20 mouse cellular contexts compared by ENCODE assay signal in the genomic region with DNA sequence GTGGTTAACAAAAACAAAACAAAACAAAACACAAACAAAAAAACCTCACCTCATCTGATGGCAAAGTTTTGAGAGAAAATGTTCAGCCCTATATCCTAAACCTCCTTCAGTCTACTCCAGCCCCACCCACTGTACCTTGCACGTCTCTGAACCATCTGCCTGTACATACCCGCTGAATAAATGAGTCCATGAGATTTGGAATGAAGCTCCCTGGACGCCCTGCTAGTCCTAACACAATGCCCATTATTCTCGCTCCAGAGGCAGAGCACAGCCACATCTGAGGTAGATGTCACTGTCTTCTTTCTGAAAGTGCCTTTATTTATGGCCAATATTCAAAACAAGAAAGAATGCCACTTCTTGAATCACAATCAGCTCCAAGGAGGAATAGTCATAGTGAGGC. TPM values are rescaled to one million over a fixed set of nuclear protein-coding genes. Genes with fewer than 3 reads are reported as not detected.
DNase-seq lines count a peak whose midpoint lies in the region; ATAC-seq and TF ChIP-seq lines count a peak whose summit lies in the region.
"Had no signal": no experiment of that assay in that cellular context is flagged by ENCODE, and none has a peak within 500 bp of the region (broad histone marks: within the 10 kb centered on the region; RNA-seq: fewer than 3 reads in every experiment).

No protein-coding gene starts in this region.

- peaks cover 78% of the 10 kb centered on the region for H3K4me1 ChIP-seq in heart, embryonic 12.5 days (replicated peaks)
- H3K4me1 ChIP-seq in hindbrain, embryonic 13.5 days (replicated peaks): peaks cover 46% of the 10 kb centered on the region
- H3K4me1 ChIP-seq in hindbrain, embryonic 11.5 days (replicated peaks; ENCODE audit: control insufficient read depth, insufficient read depth, low read length): no peaks in the 10 kb centered on the region
- H3K4me1 ChIP-seq in cortical plate, adult 2 months (ENCODE audit: control insufficient read depth, insufficient read depth, low read length): peaks cover 21% of the 10 kb centered on the region

- H3K36me3 ChIP-seq in heart, embryonic 12.5 days: peaks cover 6% of the 10 kb centered on the region
- H3K36me3 ChIP-seq in hindbrain, embryonic 13.5 days: no peaks in the 10 kb centered on the region; the same call in 1 of the 2 replicates
- no peaks in the 10 kb centered on the region for H3K36me3 ChIP-seq in hindbrain, embryonic 11.5 days (ENCODE audit: control insufficient read depth, insufficient read depth, low read length)
- H3K36me3 ChIP-seq: limb, embryonic 15.5 days; liver, embryonic 15.5 days had no signal

- TF ChIP-seq POLR2A in cortical plate, adult 2 months (IDR thresholded peaks at IDR 0.05; ENCODE audit: extremely low read depth, insufficient read depth, low read length): no peak

- H3K4me2 ChIP-seq in heart, embryonic 12.5 days: peak overlapping the region; percentile 32
- H3K4me2 ChIP-seq in hindbrain, embryonic 13.5 days: no peak overlapping the region
- no peak overlapping the region for H3K4me2 ChIP-seq in hindbrain, embryonic 11.5 days (replicated peaks; ENCODE audit: low read depth, low read length)
- H3K4me2 ChIP-seq: embryonic facial prominence, embryonic 13.5 days; limb, embryonic 15.5 days; liver, embryonic 15.5 days had no signal

- 0 out of 2 replicates have a peak overlapping the region, but pooled peaks have one; percentile 34 for H3K27ac ChIP-seq in heart, embryonic 12.5 days (ENCODE audit: poor library complexity, severe bottlenecking)
- H3K27ac ChIP-seq in hindbrain, embryonic 13.5 days: peak overlapping the region; percentile 20; the same call in 1 of the 2 replicates
- H3K27ac ChIP-seq in hindbrain, embryonic 11.5 days (ENCODE audit: low read depth, low read length): no peak overlapping the region
- peak overlapping the region; percentile 35; the same call in 1 of the 2 replicates for H3K27ac ChIP-seq in cortical plate, adult 2 months (ENCODE audit: insufficient read depth, low read length)
- H3K27ac ChIP-seq: embryonic facial prominence, embryonic 13.5 days; kidney, postnatal 0 days; limb, embryonic 15.5 days; liver, embryonic 15.5 days had no signal

- intact Hi-C loops in heart, postnatal 10 days (cut with DNase I): loop anchor here (5.0 kb wide), 1 partner anchor 98 kb away; no protein-coding TSS in a partner anchor

- 68% methylated on average over 4 of the region's 4 CpGs for whole genome bisulfite sequencing in heart, embryonic 12.5 days
- WGBS in hindbrain, embryonic 13.5 days: 20% methylated on average over 4 of the region's 4 CpGs
- 41% methylated on average over 4 of the region's 4 CpGs for WGBS in hindbrain, embryonic 11.5 days

- TF ChIP-seq CTCF in cortical plate, adult 2 months (IDR thresholded peaks at IDR 0.05; ENCODE audit: extremely low read depth, insufficient read depth, low read length): no peak

- H3K27me3 ChIP-seq in heart, embryonic 12.5 days (replicated peaks): no peaks in the 10 kb centered on the region
- no peaks in the 10 kb centered on the region for H3K27me3 ChIP-seq in hindbrain, embryonic 13.5 days
- H3K27me3 ChIP-seq in hindbrain, embryonic 11.5 days (ENCODE audit: control insufficient read depth, insufficient read depth, low read length): no peaks in the 10 kb centered on the region
- H3K27me3 ChIP-seq: embryonic facial prominence, embryonic 13.5 days; limb, embryonic 15.5 days; liver, embryonic 15.5 days had no signal

- DNase-seq in heart, postnatal 10 days: no peak
- DNase-seq in hindbrain, embryonic 11.5 days (ENCODE audit: low spot score): no peak
- DNase-seq in Muller cell, postnatal 12 days (ENCODE audit: inconsistent ontology term): peak; percentile 40
- DNase-seq in lung, postnatal 25 days (ENCODE audit: low spot score): no peak
- DNase-seq: cerebellum, adult 2 months; forebrain, postnatal 0 days; kidney, adult 18-20 months; layer of hippocampus, postnatal 36 days; thymus, postnatal 36 days had no signal

- H3K4me3 ChIP-seq in heart, embryonic 12.5 days: no peak overlapping the region
- no peak overlapping the region for H3K4me3 ChIP-seq in hindbrain, embryonic 13.5 days
- no peak overlapping the region for H3K4me3 ChIP-seq in hindbrain, embryonic 11.5 days (ENCODE audit: low read depth, low read length)
- H3K4me3 ChIP-seq in cortical plate, adult 2 months (ENCODE audit: insufficient read depth, low read length): no peak overlapping the region
- H3K4me3 ChIP-seq: embryonic facial prominence, embryonic 13.5 days; limb, embryonic 15.5 days; liver, embryonic 15.5 days had no signal

- peak overlapping the region; percentile 9; the same call in 1 of the 2 replicates for H3K9ac ChIP-seq in heart, embryonic 12.5 days
- H3K9ac ChIP-seq in hindbrain, embryonic 13.5 days: peak overlapping the region; percentile 39; the same call in 1 of the 2 replicates
- H3K9ac ChIP-seq in hindbrain, embryonic 11.5 days (ENCODE audit: low read depth, low read length): no peak overlapping the region
- H3K9ac ChIP-seq: embryonic facial prominence, embryonic 13.5 days; forebrain, postnatal 0 days; limb, embryonic 15.5 days; liver, embryonic 15.5 days had no signal

- no peaks in the 10 kb centered on the region for H3K9me3 ChIP-seq in heart, embryonic 12.5 days (replicated peaks)
- no peaks in the 10 kb centered on the region for H3K9me3 ChIP-seq in hindbrain, embryonic 13.5 days
- H3K9me3 ChIP-seq in hindbrain, embryonic 11.5 days (ENCODE audit: control insufficient read depth, low read length): no peaks in the 10 kb centered on the region
- H3K9me3 ChIP-seq: embryonic facial prominence, embryonic 13.5 days; limb, embryonic 15.5 days; liver, embryonic 15.5 days had no signal

- no peak for ATAC-seq in heart, embryonic 12.5 days (ENCODE audit: insufficient number of reproducible peaks, low FRiP score)
- ATAC-seq in hindbrain, embryonic 13.5 days (ENCODE audit: low FRiP score): no peak
- no peak for ATAC-seq in hindbrain, embryonic 11.5 days (ENCODE audit: low FRiP score)
- ATAC-seq: forebrain, postnatal 0 days; midbrain, embryonic 16.5 days had no signal

RNA-seq across cellular contexts. Expression of gene Cdip1, which starts 4.4 kb away (rescaled TPM):
- polyA plus RNA-seq in heart, embryonic 12.5 days (2016; fragmentation: Nextera tagmentation; extraction: Ambion mirVana): 122 and 132 TPM in 2 replicates
- 10 to 100 TPM; 89.4 to 96.2 TPM for total RNA-seq in heart, postnatal 10 days (2021)
- polyA plus RNA-seq in hindbrain, embryonic 13.5 days (2015; fragmentation: Nextera tagmentation; extraction: Ambion mirVana): 111 and 116 TPM in 2 replicates
- 76.1 and 80.5 TPM in 2 replicates for polyA plus RNA-seq in hindbrain, embryonic 11.5 days (2014; fragmentation: Nextera tagmentation; extraction: Ambion mirVana)
- polyA plus RNA-seq in cortical plate, adult 2 months (2012; rRNA removed): 203 and 214 TPM in 2 replicates

RNA-seq across cellular contexts. Expression of gene 4930562C15Rik, which starts 49.5 kb away (rescaled TPM):
- polyA plus RNA-seq in heart, embryonic 12.5 days (2016; fragmentation: Nextera tagmentation; extraction: Ambion mirVana): 0.11 and 0.57 TPM in 2 replicates
- not detected for total RNA-seq in heart, postnatal 10 days (2021)
- 0.65 TPM in 2 replicates for polyA plus RNA-seq in hindbrain, embryonic 13.5 days (2015; fragmentation: Nextera tagmentation; extraction: Ambion mirVana)
- 0.11 and 0.17 TPM in 2 replicates for polyA plus RNA-seq in hindbrain, embryonic 11.5 days (2014; fragmentation: Nextera tagmentation; extraction: Ambion mirVana)
- polyA plus RNA-seq in cortical plate, adult 2 months (2012; rRNA removed): not detected in 2 replicates
- total RNA-seq: adrenal gland, adult 18-20 months; forebrain, postnatal 0 days; layer of hippocampus, postnatal 36 days; left cerebral cortex, postnatal 36 days; megakaryocyte, adult 5-6 weeks had no signal
- polyA plus RNA-seq: cerebellum, adult 2 months had no signal

RNA-seq across cellular contexts. Expression of gene Hmox2, which starts 59.5 kb away (rescaled TPM):
- 84.5 and 90.1 TPM in 2 replicates for polyA plus RNA-seq in heart, embryonic 12.5 days (2016; fragmentation: Nextera tagmentation; extraction: Ambion mirVana)
- 10 to 100 TPM; 71.1 to 73.4 TPM for total RNA-seq in heart, postnatal 10 days (2021)
- polyA plus RNA-seq in hindbrain, embryonic 13.5 days (2015; fragmentation: Nextera tagmentation; extraction: Ambion mirVana): 94.6 and 96.7 TPM in 2 replicates
- 91.3 and 96.4 TPM in 2 replicates for polyA plus RNA-seq in hindbrain, embryonic 11.5 days (2014; fragmentation: Nextera tagmentation; extraction: Ambion mirVana)
- 108 TPM in 2 replicates for polyA plus RNA-seq in cortical plate, adult 2 months (2012; rRNA removed)
